Mouse (Mus musculus) induced T-regulatory cell, adult 2 months (primary cell): ENCODE results near the gene Ptch2.

Experiments used
- DNase-seq: peaks from one replicate; pipeline ENCODE4 v3.0.0-alpha.2; 2012; ENCODE audit warnings: low read depth

Ptch2 gene

DNA sequence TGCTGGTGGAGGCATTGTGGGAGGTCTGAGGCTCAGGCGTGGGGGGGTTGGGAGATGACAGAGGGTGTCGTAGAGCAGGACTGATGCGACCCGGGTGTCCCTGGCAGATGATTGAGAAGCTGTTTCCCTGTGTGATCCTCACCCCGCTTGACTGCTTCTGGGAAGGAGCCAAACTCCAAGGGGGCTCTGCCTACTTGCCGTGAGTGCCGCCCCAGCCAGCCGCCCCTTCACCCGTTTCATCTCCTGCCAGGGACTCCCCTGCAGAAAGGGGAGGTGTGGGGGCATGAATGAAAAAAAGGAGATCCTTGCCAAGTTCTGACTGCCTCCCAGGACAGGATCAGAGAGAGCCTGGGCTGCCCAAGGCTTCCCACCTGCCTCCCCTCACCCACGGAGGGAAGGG lies 9.3 kb downstream of the Ptch2 start:
- no peak for DNase-seq

GRCm38 (mm10) chr4:117107813-117108523 lies 12.1 kb downstream of the Ptch2 start:
- DNase-seq = no peak

DNA sequence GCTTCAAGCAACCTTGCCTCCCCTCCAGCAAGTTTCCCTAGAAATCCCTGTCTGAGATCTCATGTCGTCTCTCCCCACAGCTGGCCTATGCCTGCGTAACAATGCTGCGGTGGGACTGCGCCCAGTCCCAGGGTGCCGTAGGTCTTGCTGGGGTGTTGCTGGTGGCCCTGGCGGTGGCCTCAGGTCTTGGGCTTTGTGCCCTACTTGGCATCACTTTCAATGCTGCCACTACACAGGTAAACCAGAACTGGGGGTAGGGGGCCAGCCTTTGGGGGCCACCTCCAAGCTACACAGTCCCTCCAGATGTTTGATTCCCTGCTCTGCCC lies 12.6 kb downstream of the Ptch2 start:
- DNase-seq = no peak

DNA sequence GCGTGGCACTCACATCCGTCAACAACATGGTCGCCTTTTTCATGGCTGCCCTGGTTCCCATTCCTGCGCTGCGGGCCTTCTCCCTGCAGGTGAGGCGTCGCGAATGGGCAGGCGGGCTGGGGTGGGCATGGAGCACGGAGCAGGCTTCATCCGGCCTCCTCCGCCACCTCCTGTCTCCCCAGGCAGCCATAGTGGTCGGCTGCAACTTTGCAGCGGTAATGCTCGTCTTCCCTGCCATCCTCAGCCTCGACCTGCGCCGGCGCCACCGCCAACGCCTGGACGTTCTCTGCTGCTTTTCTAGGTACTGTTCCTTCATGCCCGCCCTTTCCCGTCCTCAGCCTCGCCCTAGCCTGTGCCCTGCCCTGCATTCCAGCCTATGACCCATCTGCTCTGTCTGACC lies 13.5 kb downstream of the Ptch2 start:
- no peak for DNase-seq

DNA sequence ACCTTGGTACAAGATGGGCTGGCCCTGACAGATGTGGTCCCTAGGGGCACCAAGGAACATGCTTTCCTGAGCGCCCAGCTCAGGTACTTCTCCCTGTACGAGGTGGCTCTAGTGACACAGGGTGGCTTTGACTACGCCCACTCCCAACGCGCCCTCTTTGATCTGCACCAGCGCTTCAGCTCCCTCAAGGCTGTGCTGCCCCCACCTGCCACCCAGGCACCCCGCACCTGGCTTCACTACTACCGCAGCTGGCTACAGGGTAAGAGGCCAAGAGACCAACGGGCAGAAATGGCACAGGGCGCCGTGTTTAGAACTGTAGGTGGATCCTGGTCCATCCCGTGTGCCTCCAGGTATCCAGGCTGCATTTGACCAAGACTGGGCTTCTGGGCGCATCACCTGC lies 14.4 kb downstream of the Ptch2 start:
- DNase-seq = no peak

GRCm38 (mm10) chr4:117110985-117111384 lies 15.1 kb downstream of the Ptch2 start:
- DNase-seq = no peak

- DNase-seq = peak; percentile 32
These were observed 17.4 kb downstream of the Ptch2 start for GRCm38 (mm10) chr4:117113237-117113636.

- DNase-seq = no peak
These were observed 19.7 kb downstream of the Ptch2 start for GRCm38 (mm10) chr4:117115592-117115991.

DNA sequence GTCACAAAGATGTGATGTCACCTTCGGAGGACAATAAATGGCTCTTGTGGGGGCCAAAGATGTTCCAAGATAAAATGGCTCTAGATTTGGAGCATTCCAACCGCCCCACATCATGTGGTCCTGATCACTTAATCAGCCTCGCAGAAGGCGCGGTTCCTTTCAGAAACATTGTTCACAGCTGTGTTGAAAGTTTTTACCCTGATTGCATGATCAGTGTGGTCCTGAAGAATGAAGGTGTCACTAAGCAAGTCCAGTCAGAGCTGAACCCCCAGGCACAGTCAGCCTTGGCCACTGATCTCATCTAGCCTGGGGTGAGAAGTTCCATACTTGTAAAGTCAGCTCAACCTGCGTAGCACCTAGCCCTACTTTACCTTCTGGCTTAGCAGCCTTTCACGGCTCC lies 22.1 kb downstream of the Ptch2 start:
- DNase-seq = no peak

- no peak for DNase-seq
These were observed 23.8 kb downstream of the Ptch2 start for GRCm38 (mm10) chr4:117119636-117120035.

GRCm38 (mm10) chr4:117120052-117120444 lies 24.2 kb downstream of the Ptch2 start:
- no peak for DNase-seq

GRCm38 (mm10) chr4:117120445-117121414 lies 24.9 kb downstream of the Ptch2 start:
- peak; percentile 94 for DNase-seq

- DNase-seq = peak; percentile 27
These were observed 26.3 kb downstream of the Ptch2 start for GRCm38 (mm10) chr4:117122209-117122608.

- DNase-seq = peak; percentile 80
These were observed 27.8 kb downstream of the Ptch2 start for GRCm38 (mm10) chr4:117123546-117124217.

DNA sequence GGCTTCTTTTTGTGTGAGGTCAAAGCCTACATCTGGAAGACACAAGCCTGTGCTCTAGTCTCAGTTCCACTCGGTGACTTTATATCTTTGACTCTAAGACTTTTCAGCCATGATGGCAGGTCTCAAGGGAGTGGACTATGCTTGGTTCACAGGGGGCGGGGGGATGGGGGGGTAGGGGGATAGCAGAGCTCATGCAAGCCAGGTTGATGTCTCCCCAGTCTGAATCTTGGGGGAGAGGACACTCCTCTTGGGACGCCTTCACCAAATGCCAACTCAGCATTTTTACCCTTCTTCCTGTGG lies 28.3 kb downstream of the Ptch2 start:
- no peak for DNase-seq

GRCm38 (mm10) chr4:117124518-117125347 lies 28.9 kb downstream of the Ptch2 start:
- peak; percentile 96 for DNase-seq

- DNase-seq = no peak
These were observed 29.6 kb downstream of the Ptch2 start, which contains the start of gene Btbd19 for GRCm38 (mm10) chr4:117125348-117125909. Btbd19 (minus strand) TSS chr4:117125725.

GRCm38 (mm10) chr4:117125910-117126674 lies 30.2 kb downstream of the Ptch2 start:
- DNase-seq = peak; percentile 92

DNA sequence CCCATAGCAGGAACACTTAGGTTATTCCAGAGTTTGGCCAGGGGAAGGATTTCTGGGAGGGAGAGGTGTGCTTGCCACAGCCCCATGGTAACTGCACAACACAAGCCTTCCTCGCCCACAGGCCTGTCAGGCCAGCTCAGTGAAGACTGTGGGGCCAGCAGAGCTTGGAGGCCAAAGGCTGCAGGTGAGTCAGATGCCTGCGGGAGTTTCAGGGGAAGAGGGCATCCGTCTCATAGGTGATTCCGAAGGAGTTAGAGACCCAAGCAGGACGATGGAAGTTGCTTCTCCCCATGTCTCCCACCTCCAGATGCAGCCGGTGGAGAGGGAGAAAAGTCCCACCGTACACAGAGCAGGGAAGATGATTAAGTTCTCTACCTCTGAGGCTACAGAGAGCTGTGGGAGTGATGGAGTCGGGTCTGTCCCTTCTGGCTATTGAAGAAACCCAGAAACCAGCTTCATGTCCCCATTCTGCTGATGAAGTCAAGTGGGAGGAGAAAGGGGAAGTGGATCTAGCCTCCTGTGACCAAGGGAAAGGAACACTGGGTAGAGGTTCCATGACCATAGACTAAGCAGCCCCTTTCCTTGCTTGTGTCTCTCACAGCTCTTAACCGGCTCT lies 30.9 kb downstream of the Ptch2 start, which contains the start of gene Tctex1d4:
Gene Tctex1d4 (plus strand): TSS at position 120 of the 616 bp plus-strand sequence.
- DNase-seq = peak; percentile 64

- no peak for DNase-seq
These were observed 32.3 kb downstream of the Ptch2 start for GRCm38 (mm10) chr4:117127991-117128686.
